Mouse (Mus musculus) embryonic facial prominence, embryonic 13.5 days (tissue): ENCODE measurements at regions not wholly inside any gene's neighbourhood (a gene's known extent, or its start where the extent isn't known, plus 50 kb on each side); places are given as distances from the start of the nearest gene placed in this dataset.

ENCODE experiments used
- ATAC-seq: fragments of 200-750 bp; cut with Nextera tagmentation; 2 replicates; pipeline ENCODE4 v1.8.0; 2017; ENCODE audit warnings: low read depth; ENCODE audit not compliant: insufficient number of reproducible peaks, insufficient read depth, low FRiP score, low TSS enrichment
- H3K27ac ChIP-seq: fragments of 300-500 bp; sonication (generic); 2 replicates; pipeline ENCODE4 v1.5.1; 2015; ENCODE audit warnings: moderate library complexity, mild to moderate bottlenecking, inconsistent platforms
- H3K27me3 ChIP-seq: fragments of 300-500 bp; sonication (generic); 2 replicates; pipeline ENCODE4 v1.6.1; 2015; ENCODE audit warnings: mild to moderate bottlenecking, inconsistent platforms
- H3K36me3 ChIP-seq: fragments of 300-500 bp; sonication (generic); 2 replicates; pipeline ENCODE4 v1.6.1; 2015; ENCODE audit warnings: mild to moderate bottlenecking, inconsistent platforms
- H3K4me1 ChIP-seq: fragments of 300-500 bp; sonication (generic); 2 replicates; pipeline ENCODE4 v1.6.1; 2015; ENCODE audit warnings: inconsistent platforms
- H3K4me2 ChIP-seq: fragments of 300-500 bp; sonication (generic); 2 replicates; pipeline ENCODE4 v1.6.1; 2015; ENCODE audit warnings: moderate library complexity, mild to moderate bottlenecking, inconsistent platforms
- H3K4me3 ChIP-seq: fragments of 300-500 bp; sonication (generic); 2 replicates; pipeline ENCODE4 v1.5.1; 2015; ENCODE audit warnings: mild to moderate bottlenecking, inconsistent platforms
- H3K9ac ChIP-seq: fragments of 300-500 bp; sonication (generic); 2 replicates; pipeline ENCODE4 v1.6.1; 2015; ENCODE audit warnings: mild to moderate bottlenecking, inconsistent platforms
- H3K9me3 ChIP-seq: fragments of 300-500 bp; sonication (generic); 2 replicates; pipeline ENCODE4 v1.6.1; 2016; ENCODE audit warnings: inconsistent platforms
- WGBS: fragments of 180-500 bp; shearing (Covaris S2); methylation state at CpG from one replicate; pipeline ENCODE4 v1.1.7; 2015; ENCODE audit warnings: mixed read lengths; 5-methylcytosine and 5-hydroxymethylcytosine counted together

DNA sequence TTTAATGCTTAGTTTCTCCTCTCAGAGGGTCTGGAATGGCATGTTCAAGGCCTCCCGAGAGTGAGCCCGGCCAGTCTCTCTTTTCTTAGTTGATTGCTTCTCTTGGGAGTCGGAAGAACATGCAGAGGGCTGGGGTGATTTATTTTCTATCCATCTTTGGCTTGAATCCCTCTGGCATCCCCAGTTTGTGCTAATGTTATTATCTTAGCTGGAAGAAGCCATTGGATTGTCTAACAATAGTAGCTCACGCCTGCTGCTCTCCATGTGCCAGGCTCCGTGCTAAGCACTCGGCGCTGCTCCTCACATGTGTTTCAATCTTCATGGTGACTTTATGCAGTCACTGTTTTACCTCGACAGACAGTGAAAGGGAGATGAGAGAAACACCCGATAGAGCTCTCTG, 160.8 kb downstream of the Zfp706 start:
- no peak for ATAC-seq
- H3K27ac ChIP-seq, result no peak overlapping the region
- 61% methylated on average over 9 of the region's 9 CpGs for WGBS

More for the DNA sequence above, 160.8 kb downstream of the Zfp706 start:
- Histone ChIP-seq H3K9ac (no peak overlapping the region), H3K4me2 (no peak overlapping the region), H3K9me3 (no peaks in the 10 kb centered on the region), H3K27me3 (no peaks in the 10 kb centered on the region), H3K4me3 (no peak overlapping the region), H3K36me3 (no peaks in the 10 kb centered on the region), H3K4me1 (peaks cover 39% of the 10 kb centered on the region)
